Mouse (Mus musculus): ENCODE data around the gene Hspa4l.

GRCm38 (mm10) chr3:40809894-40810293 lies 65.6 kb downstream of the Hspa4l start:
- TF ChIP-seq CTCF (IDR thresholded peaks at IDR 0.05; ENCODE audit: insufficient read depth, low read length): no peak
- TF ChIP-seq POLR2A (IDR thresholded peaks at IDR 0.05; ENCODE audit: borderline replicate concordance, extremely low read depth, low read depth, low read length): no peak
